Mouse (Mus musculus) right cerebral cortex, postnatal 25 days (tissue): ENCODE data around the gene Cd93.

Source experiments
- DNase-seq: peaks from one replicate; pipeline ENCODE4 v3.0.0; 2022

Gene Cd93

DNA sequence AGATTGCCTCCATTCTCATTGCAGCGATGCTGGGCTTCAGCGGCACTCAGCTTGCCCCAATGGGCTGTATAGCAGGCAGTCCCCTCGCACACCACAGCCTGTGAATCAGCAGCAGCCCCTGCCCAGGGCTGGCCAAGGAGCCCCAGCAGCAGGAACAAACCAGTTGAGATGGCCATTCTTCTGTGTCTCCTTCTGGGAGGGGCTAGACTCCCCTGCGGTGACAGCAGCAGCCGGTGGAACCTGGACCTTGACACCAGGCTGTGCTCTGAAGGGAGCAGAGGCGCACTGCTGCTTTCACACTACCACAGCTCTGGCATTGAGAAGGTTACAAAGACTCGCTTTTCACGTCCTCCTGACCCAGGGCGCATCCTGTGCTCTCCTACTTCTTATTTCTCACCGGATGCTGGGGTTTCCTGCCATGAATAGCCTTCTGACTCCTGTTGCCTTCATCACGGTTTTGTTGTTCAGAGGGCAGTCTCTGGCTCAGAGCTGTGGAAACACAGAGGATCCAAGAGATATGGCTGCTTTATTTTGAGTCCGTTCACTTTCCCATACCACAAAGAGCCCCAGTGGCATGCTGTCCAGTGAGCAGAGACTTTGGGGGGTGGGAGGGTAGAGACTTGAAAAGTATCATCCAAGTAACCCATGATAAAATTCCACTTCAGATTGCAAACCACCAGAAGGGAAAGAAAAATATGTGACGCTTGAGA, at the start of gene Cd93:
Gene Cd93 (minus strand): TSS at position 315 of the 710 bp plus-strand sequence.
- DNase-seq, result no peak

DNA sequence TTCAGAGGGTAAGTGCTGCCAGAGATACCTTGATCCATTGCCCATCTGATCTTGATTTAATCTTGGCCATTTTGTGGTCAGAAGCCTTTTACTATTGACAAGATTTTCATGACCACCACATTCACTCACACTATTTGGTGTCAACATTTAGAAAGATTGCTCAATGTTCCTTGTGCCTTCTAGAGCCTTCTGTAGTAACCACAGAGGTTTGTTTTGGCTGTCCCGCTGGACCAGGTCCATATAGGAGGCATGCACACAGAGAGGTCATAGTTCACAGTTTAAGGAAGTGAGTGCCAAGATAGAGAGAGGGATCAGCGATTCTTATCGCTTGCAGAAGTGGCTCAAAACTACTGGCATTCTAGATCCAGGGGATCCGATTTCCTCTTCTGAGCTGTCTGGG, 48.7 kb upstream of the Cd93 start:
- DNase-seq, result no peak

DNA sequence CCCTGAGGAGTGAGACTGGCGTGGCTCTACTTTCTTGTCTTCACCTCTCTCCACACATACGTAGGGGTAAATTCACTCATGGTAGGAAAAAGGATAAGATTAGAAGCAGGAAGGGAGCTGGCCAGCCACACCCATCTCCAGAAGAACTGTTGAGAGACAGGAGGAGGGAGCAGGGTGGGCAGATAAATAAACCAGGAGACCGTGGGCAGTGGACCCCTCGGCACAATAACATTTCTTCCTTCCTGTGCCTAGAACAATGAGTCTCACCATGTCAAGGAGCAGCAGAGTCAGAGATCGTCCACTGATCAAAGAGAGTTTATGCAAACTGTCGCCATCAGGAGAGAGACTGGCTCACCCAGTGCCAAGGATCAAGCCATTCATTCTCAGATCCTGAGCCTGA, 46.8 kb upstream of the Cd93 start:
- no peak for DNase-seq

DNA sequence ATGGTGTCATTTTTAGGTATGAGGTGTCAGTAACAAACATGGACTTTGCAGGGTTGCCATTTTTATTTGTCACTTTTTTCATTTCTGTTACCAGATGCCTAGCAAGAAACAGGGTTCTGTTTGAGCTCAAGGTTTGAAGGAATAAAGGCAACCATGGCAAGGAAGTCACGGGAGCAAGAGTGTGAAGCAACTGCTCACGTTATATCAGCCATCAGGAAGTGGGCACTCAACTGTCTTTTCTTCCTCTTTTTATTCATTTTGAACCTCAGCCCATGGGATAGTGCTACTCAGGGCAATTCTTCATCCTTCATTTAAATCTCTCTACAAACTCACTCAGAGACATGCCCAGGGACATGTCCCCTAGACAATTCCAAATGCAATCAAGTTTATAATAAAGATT, 45.5 kb upstream of the Cd93 start:
- no peak for DNase-seq

DNA sequence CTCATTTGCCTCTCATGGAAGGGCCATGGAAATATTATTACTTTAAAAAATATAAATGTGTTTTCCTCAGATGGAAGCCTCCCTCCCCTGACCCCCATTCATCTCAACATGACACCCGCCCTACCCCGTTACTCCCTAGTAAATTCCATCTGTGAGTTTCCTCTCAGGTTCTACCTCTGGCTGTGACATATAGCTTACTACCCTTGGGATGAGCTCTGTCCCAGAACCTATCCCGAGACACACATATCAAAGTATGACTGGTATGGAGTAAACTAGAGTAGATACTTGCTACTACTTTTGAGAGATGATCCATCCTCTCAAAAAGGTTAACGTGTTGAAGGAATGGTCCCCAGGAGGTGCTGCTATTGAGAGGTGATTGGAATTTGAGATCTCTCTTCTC, 42.2 kb upstream of the Cd93 start:
- DNase-seq, result no peak

DNA sequence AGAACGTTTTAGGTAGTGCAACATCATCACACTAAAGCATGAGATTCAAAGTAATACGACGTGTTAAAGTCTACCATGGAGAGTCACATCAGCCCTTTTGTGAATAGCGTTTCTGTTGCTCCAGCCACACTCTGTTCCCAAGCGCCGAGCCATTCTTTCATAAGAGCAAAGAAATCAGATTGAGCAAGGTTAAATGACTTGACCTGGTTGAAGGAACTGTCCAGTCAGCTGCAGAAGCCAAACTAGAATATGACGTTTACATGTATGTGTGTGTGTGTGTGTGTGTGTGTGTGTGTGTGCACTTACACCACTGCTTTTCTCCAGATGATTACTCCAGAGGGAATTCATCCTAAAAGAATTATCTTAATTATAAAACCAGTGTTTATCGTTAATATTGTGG, 37.0 kb upstream of the Cd93 start:
- no peak for DNase-seq

DNA sequence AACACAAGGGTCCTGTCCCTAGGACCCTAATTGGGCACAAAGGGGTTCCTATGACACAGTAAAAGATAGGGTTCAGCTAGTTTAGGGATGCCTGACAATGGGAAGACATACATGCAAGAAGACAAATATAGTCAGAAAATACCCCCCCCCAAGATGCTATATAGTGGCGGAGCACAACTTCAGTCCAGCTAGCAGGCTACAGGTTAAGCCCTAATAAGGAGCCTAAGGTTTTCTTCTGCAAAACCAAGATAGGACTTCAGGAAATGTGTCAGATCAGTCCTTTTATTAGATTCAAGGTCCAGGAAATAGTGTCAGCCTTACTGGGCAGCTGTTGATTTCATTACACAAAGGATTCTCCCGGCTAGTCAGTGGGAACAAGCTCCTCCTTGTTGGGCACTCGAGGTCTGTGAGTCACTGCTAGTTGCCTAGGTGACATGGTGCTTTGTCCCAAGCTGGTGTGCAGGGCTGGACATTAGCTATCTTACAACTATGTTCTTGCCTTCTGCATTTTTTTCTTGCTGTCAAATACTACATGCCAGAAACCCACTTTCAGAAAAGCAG, 34.9 kb upstream of the Cd93 start:
- DNase-seq, result no peak

DNA sequence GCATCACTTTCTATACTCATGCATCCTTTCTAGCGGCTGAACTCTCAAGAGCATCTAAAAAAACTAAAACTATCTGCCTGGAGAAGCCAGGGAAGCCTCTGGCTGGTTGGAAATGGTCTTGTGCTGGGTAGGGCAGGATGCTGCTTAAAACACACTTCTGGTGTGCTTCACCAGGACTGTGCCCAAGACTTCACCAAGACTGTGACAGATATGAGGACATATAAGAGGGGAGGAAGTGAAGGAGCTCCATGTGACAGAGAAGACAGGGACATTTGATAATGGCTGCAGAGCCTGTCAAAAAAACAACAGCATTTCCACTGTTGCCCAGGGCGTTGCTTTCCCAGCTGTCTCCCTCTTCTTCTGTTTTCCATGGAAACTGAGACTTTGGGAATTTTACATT, 34.0 kb upstream of the Cd93 start:
- no peak for DNase-seq

DNA sequence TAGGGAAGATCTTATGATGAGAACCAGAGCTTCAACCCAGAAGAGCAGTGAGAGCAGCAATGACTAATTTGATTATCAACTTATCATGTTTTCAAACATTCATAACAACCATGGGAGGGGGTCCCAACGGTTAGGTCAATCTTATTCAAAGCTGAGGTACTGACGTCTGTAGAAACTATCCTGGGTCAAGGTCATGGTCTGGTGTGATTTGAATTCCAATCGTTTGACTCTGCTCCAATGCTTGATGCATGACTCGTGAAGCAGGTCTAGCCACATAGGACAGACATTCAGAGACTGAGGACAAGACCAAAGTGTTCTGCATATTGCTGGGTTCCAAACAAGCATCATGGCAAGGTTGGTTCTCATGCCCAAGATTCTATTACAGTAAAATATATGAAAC, 33.2 kb upstream of the Cd93 start:
- no peak for DNase-seq

DNA sequence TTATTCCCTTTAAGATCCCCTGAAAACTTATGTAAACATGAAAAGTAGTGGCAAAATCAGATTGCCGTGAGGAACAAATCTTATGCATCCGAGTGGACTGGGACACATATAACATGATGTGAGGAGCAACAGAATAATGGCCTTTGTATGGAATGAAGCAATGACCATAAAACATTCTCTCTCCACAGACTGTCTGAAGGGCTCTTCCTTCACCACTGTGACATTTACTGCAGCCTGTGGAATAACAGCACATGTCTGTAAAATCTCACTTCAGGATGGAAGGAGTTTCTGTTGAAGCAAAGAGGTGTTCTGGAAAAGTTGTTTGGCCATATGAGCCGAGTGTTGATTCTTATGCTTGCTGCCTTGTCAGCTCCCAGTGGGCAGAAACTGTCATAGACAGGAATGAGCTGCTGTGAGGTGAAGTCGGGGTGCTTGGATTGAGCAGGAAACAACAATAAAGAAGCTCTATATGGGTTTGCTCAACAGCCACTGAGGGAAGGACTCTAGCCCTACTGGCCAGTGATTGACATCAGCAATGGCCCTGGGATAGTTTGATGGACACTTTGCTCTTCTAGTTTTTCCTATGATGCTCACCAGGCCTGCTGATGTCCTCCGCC, 32.6 kb upstream of the Cd93 start:
- no peak for DNase-seq

DNA sequence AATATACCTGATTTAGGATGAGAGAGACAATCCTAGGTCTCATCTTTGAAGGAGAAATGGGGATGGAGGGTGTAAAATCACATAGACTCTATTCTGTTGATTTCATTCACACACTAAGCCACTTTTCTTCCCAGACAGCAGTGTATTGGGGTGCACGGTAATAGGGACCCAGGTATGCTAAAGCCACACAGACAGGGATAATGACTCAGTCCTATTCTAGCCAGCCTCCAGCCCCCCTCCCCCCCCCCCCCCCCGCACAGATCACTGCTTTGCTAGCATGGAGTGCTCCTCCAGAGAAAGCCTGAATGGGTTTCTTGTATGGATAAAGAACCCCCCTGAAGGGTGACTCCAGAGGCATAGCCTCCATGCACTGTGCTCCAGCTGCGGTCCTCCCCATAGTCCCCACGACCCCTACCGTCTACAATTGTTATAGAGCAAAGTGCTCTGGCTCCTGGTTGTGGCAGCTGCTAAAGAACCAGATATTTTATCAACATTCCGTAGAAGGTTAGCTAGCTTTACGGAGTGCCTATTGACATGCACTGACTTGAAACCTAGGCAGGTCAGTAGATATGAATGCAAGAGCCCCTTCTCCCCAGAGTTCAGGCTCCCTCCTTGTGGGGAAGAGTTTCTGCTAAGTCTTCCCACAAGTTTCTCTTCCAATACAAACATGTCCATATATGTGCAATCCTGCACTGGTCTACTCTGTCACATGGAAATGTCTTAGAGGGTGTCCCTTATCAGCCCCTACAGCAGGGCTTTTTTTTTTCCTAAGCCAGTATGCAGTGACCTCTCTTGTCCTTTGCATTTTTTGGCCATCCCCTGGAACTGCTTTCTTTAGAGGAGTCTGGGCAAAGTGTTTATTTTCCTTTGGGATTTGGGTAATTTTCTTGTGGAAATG, 26.2 kb upstream of the Cd93 start:
- DNase-seq, result no peak

DNA sequence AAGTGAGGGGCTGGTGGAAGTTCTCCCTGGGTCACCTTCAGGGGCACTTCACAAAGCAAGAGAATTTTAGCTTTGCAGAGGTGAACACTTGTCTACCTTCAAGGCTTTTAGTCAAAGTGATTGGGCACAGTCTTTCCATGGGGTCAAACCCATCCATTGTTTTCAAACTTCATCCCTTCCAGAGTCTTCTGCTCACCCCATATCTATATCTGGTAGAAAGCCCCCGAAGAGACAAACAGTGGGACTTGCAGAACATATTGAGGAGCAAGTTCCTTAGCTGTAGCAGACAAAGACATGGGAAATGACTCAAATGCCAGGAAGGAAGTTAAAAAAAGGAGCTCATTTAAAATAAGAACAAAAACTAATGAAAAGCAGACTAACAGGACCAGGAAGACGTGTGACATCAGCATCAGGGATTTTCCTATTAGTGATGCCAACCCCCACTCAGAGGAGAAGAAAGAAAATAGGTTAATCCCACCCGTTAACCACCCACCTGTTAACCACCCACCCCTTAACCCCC, 24.6 kb upstream of the Cd93 start:
- DNase-seq, result no peak

DNA sequence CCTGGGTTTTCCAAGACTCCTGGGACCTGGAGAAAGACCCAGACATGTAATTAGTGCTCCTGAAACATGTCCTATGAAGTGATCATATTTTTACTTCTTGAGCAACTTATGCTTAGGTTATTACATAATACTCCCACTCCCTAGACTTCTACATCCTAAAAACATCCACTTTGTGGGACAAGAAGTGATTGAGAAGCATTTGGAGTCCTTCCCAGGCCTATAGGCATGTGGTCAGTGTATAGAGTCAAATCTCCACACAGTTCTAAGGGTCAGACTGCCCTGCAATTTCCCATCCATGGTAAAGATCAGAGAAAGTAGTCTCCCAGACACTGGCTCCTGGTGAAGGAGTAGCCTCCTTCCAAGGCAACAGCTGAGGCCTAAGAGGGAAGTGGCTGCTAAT, 12.0 kb upstream of the Cd93 start:
- no peak for DNase-seq

DNA sequence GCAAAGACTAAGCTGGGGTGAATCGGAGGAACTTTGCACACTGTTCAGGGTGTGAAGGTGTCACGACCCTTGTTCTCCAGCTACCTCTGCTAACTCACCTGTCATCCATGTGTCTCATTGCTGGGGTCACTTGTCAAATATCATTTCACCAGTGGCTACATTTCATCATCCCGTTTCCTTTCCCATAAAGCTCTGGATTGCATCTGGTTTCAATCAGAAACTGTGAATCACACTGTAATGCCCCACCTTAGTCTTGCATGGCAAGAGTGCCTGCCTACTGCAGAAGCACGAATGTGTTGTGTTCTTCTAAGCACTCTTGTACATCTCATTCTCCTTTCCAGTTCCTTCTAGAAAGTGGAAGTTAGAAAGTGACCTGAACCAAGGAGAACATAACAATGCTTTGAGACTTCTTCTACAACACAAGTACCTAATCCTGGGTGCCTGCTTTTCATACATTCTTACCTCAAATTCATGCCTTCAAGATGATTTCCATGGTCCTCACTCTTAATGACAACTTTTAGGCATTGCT, 10.7 kb upstream of the Cd93 start:
- DNase-seq, result no peak

DNA sequence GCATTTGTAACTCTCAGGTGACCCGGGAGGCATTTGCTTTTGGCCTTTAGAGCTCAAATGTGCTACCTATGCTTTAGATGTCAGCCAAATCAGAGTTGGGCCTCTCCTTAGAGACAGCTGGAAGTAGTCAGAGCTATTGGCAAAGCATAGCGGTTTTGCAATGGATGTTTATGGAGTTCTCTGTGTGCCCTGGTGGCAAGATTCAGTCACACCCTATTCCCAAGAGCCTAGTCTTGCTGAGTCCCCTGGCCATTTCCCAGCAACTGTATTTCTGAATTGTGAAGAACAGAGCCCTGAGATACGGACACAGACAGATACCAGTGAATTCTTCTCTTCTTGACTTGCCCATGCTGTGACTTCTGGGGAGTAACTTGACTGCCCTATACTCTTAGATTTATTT, 9.7 kb upstream of the Cd93 start:
- DNase-seq, result no peak

DNA sequence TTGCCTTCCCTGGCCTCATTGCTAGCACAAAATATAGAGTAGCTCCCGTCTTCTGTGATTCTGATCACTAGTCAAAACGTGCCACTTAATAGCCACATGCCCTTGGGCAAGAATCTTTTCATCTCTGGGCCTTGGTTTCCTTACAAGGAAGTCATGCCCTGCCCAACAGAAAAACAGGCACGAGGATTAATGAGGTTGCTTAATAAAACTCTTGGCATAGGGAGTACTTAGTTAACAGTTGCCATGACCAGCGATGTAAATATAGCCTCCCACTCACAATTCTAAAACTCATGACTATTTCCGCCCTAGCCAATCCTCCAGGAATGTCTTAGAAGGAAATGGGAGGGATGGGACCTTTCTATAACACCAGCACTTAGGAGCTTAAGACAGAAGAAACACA, 8.1 kb upstream of the Cd93 start:
- no peak for DNase-seq

DNA sequence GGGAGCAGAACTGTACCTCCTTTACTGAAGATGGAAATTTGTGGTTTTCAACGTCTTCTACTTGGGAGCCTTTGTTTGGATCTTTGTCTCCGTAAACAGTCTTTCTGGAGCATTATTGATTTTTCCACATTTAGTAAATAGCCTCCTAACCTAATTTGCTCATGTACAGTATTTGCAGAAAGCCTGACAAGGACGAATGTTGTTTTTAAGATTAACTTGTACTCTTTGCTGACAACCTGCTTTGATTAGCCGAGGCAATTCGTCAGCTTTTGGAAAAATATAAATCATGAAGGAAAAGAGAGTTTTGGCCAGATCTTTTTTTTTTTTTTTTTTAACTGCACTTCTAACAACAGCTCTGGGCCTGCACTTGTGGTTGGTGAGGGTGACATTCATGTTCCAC, 7.3 kb upstream of the Cd93 start:
- DNase-seq, result no peak

DNA sequence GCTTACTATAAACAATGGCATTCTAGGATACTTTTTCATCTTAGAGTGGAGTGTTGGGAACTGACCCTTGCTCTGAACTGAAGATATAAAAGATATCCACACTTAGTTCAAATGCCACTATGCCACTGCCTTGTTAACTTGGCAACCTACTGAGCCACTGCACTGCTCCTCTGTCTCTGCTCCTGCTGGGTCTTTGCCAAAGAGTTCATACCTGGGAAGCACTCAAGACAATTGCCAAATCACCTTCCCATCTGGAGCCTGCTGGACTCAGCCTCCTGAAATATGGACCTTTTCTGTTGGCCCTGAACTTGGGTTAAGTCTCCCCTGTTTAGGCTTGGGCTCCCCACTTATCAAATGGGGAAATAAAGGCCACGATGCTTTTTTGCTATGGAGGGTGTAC, 6.3 kb upstream of the Cd93 start:
- no peak for DNase-seq

DNA sequence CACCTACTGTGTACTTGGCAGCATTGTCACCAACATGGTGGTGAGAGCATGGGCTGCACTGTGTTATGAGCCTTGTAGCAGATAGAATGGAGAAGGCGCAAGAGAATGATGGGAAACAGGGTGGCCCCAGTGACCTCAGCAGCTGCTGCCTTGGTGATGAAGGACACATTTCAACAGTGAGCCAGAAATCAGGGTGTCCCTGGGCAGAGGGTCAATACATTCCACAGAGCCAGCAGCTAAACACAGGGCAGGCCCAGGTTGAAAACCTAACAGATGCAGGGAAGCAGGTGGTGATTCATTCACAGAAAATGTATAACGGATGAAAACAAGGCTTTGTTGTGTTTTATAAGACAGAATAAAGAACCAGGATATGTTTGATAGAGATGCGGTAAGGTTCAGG, 3.1 kb upstream of the Cd93 start:
- no peak for DNase-seq

DNA sequence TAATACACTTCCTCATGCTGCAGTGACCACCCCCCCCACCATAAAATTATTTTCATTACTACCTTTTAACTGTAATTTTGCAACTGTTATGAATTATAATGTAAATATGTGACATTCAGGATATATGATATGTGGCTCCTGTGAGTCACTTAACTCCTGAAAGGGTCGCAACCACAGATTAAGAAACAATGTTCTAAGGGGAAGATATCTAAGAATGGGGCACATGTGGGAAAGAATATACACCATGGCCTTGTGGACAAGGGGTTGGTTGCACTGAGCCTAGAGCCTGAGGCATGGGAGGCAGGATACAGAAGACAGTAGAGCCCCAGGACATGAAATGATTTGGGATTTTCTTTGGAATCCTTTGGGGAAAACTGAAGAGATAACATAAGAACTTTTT, 2.3 kb upstream of the Cd93 start:
- no peak for DNase-seq

DNA sequence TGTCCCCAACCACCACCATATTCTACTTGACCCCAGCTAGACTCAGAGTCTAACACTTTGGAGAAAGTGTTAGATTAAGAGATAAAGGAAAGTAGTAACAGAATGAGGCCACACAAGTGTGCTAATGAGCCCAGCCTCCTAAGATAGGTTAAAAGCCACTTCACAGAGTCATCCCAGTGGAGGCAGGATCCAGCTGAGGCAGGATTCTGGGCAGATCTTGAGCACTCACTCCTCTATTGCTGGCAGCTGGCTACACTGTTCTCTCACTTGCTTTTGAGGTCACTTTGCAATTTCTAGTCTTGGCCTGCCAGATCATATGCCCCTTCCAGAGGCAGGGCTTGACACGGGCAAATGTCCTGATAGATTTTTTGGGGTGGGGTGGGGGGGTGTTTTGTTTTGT, 1.1 kb upstream of the Cd93 start:
- no peak for DNase-seq

DNA sequence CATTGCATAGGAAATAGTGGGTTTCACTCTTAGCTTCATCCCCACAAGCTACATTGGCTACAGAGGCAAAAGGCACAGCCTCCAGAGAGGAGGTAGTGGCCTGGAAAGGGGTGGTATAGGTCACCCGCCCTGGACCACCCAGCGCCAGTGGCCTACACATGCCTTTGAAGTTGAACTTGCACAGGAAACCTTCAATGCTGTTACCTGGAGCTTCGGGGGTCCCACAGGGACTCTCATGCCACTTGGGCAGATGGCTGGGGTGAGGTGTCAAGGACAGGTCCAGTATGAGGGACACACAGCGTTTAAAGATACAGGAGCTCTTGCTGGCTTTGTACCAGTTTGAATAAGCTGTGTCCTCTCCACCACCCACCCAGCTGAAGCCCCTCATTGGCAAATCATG, 653 bp downstream of the Cd93 start:
- DNase-seq, result no peak

DNA sequence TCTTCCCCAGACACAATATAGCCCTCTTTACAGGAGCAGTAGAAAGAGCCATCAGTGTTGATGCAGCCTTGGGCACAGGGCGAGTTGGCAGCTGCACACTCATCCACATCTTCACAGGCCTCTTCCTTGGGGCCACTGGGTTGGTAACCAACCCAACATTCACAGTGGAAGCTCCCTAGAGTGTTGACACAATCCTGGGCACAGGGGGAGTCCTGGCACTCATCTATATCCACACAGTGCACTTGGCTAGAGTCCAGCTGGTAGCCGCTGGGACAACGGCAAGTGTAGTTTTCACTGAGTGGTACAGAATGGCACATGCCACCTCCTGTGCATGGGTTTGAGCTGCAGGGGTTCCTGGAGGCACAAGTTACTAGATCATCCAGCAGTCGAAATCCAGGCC, 1.2 kb downstream of the Cd93 start:
- no peak for DNase-seq
